Mouse (Mus musculus): ENCODE results near the gene Acrbp.

DNA sequence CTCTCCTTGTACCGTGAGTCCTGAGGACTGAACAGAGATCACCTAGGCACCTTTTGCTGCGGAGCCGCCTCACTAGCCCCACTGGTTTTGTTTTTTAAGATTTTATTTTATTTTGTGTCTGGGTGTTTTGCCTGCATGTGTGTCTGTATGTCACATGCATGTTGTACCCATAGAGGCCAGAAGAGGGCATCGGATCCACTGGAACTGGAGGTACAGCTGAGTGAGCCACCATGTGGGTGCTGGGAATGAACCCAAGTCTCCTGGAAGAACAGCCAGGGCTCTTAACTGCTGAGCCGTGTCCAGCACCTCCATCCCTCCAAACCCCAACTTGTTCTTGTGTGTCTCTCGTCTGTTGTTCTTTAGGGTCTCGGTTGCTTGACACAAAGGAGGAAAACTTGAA, 61.4 kb downstream of the Acrbp start:
- TF ChIP-seq CTCF (IDR thresholded peaks at IDR 0.05; ENCODE audit: extremely low read depth, insufficient read length, insufficient replicate concordance, low read depth, low read length) (peak; percentile 45; the same call in 1 of the 2 replicates), POLR2A (IDR thresholded peaks at IDR 0.05; ENCODE audit: low read depth, low read length) (no peak)
